Mouse (Mus musculus) stomach, embryonic 16.5 days (tissue): ENCODE results near the gene Foxp1. TPM values are rescaled to one million over a fixed set of nuclear protein-coding genes. Genes with fewer than 3 reads are reported as not detected.
A peak's percentile ranks its signal among the peaks of the same experiment; 100 is the strongest.

Experiments used
- ATAC-seq: fragments of 200-750 bp; cut with Nextera tagmentation; 2 replicates; pipeline ENCODE4 v1.8.0; 2017; ENCODE audit warnings: moderate number of reproducible peaks, moderate TSS enrichment; ENCODE audit not compliant: insufficient read depth, low FRiP score
- H3K27ac ChIP-seq: fragments of 300-500 bp; sonication (generic); 2 replicates; pipeline ENCODE4 v1.5.1; 2014; ENCODE audit warnings: low read length
- H3K27me3 ChIP-seq: fragments of 300-500 bp; sonication (generic); 2 replicates; pipeline ENCODE4 v1.6.1; 2014; ENCODE audit warnings: low read length, control low read depth, mixed read lengths; ENCODE audit not compliant: control insufficient read depth, insufficient read depth
- H3K36me3 ChIP-seq: fragments of 300-500 bp; sonication (generic); 2 replicates; pipeline ENCODE4 v1.6.1; 2014; ENCODE audit warnings: low read length; ENCODE audit not compliant: control insufficient read depth, insufficient read depth
- H3K4me1 ChIP-seq: fragments of 300-500 bp; sonication (generic); 2 replicates; pipeline ENCODE4 v1.6.1; 2014; ENCODE audit warnings: low read length, control low read depth, mixed read lengths; ENCODE audit not compliant: control insufficient read depth, insufficient read depth
- H3K4me2 ChIP-seq: fragments of 300-500 bp; sonication (generic); 2 replicates; pipeline ENCODE4 v1.6.1; 2014; ENCODE audit warnings: low read depth, low read length, mixed read lengths
- H3K4me3 ChIP-seq: fragments of 300-500 bp; sonication (generic); replicated peaks from 2 replicates; pipeline ENCODE4 v1.5.1; 2014; ENCODE audit warnings: mild to moderate bottlenecking, low read length
- H3K9ac ChIP-seq: fragments of 300-500 bp; sonication (generic); 2 replicates; pipeline ENCODE4 v1.6.1; 2014; ENCODE audit warnings: low read length
- H3K9me3 ChIP-seq: fragments of 300-500 bp; sonication (generic); replicated peaks from 2 replicates; pipeline ENCODE4 v1.6.1; 2016; ENCODE audit warnings: low read length, control low read depth; ENCODE audit not compliant: control insufficient read depth
- whole genome bisulfite sequencing: fragments of 180-500 bp; shearing (Covaris S2); extraction: QIAGEN DNeasy Blood & Tissue Kit; methylation state at CpG from one replicate; pipeline ENCODE4 v1.1.7; 2014; 5-methylcytosine and 5-hydroxymethylcytosine counted together
- polyA plus RNA-seq: library from polyadenylated mRNA; unstranded; fragments of >200 nt; fragmentation: Nextera tagmentation; extraction: Ambion mirVana; gene quantifications from 2 replicates; pipeline ENCODE4 v1.2.1, GENCODE M21; 2015

Foxp1 gene
- polyA plus RNA-seq, 1 experiment from 2014 or later, result 108 TPM

DNA sequence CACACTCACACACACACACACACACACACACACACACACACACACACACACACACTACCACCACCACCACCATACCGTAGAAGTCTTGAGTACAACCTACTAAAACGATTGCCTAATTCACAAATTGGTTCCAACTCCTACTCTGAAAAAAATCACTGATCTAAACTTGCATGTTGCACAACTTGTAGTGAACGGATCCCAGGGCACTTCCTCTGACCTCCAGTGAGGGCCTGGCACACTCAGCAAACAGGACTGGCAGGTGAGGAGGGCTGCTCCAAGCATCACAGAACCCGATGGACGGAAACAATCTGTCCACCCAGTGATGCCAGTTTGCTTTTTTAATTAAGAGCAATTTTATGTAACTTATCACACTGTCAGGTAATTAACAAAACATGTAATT, 269.7 kb downstream of the Foxp1 start:
- H3K9ac ChIP-seq, result no peak overlapping the region
- whole genome bisulfite sequencing, result 70% methylated on average over 5 of the region's 5 CpGs

DNA sequence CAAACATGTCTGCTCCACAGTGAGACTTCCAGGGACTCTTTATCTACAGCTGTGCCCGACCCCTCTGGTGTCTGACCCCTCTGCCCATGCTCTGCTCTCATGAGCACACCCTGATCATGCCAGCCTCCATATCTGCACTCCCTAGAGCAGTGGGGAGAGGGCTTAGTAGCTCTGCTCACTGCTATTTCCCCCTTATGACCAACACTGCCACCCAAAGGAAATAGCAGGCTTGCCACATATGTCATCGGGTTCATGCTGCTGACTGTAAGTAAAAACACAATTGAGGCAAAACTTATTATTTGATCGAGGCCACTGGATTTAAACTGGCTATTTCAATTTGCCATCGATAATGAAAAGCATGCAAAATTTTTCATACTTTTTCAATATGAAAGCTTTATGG, 270.6 kb downstream of the Foxp1 start:
- Histone ChIP-seq H3K36me3 (no peaks in the 10 kb centered on the region), H3K4me2 (no peak overlapping the region), H3K9me3 (no peaks in the 10 kb centered on the region), H3K9ac (no peak overlapping the region), H3K4me3 (no peak overlapping the region), H3K27me3 (no peaks in the 10 kb centered on the region), H3K27ac (no peak overlapping the region), H3K4me1 (no peaks in the 10 kb centered on the region)
- WGBS, result 85% methylated on average over 4 of the region's 4 CpGs
- ATAC-seq, result 0 out of 2 replicates have a peak, but pooled peaks have one; percentile 47

More for the DNA sequence above, 269.7 kb downstream of the Foxp1 start:
- no peaks in the 10 kb centered on the region for H3K27me3 ChIP-seq
- H3K27ac ChIP-seq, result peak overlapping the region; percentile 8; the same call in 1 of the 2 replicates
- H3K4me3 ChIP-seq, result no peak overlapping the region
- no peak for ATAC-seq
- no peaks in the 10 kb centered on the region for H3K36me3 ChIP-seq
- no peaks in the 10 kb centered on the region for H3K9me3 ChIP-seq
- H3K4me1 ChIP-seq, result no peaks in the 10 kb centered on the region
- H3K4me2 ChIP-seq, result no peak overlapping the region

DNA sequence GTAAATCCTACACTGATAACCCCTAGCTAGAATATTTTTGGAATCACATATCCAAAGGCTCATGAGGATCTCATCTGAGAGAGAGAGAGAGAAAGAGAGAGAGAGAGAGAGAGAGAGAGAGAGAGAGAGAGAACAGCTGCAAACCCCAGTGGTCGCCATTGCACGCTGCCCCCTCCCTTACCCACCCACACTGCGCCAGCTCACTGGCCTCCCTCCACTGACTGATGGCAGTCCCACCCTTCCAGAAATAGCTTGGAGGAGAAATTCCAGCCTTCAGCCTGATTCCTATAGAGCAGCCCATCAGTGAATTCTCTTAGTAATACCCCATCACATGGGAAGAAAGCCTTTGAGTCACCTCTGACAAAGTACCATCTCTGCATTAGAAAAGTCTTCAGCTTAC, 271.3 kb downstream of the Foxp1 start:
- ATAC-seq, result no peak
- H3K9ac ChIP-seq, result no peak overlapping the region
- no peaks in the 10 kb centered on the region for H3K9me3 ChIP-seq
- H3K27ac ChIP-seq, result no peak overlapping the region
- WGBS, result 77% methylated on average over 3 of the region's 3 CpGs
- H3K4me2 ChIP-seq, result no peak overlapping the region
- H3K36me3 ChIP-seq, result no peaks in the 10 kb centered on the region
- H3K4me1 ChIP-seq, result no peaks in the 10 kb centered on the region
- no peak overlapping the region for H3K4me3 ChIP-seq
- no peaks in the 10 kb centered on the region for H3K27me3 ChIP-seq

DNA sequence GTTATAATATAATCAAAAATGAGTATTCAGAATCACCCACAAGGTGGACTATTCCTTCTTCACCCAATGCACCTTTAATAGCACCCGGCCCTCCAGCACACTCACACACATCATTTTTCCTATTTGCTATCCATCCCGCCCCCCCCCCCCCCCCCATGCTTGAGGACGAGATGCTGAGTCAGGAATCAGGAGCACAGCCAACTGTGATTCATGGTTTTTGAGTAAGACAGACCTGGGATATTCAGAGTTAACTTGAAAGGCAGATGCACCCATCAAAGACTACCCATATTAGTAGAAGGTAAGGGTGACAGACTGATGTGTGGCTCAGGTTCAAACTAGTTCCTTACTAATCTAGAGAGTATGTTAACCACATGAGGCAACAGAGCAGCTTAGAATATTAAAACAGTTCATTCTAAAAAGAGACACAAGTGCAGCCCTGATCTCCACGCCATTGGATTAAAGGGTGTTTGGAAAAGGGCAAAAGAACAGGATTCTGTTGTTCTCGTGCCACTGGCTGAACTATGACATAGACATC, 273.0 kb downstream of the Foxp1 start:
- no peak overlapping the region for H3K27ac ChIP-seq
- H3K9me3 ChIP-seq, result no peaks in the 10 kb centered on the region
- ATAC-seq, result no peak
- WGBS, result 77% methylated on average over 5 of the region's 5 CpGs
- no peaks in the 10 kb centered on the region for H3K36me3 ChIP-seq
- H3K27me3 ChIP-seq, result no peaks in the 10 kb centered on the region
- no peak overlapping the region for H3K9ac ChIP-seq
- H3K4me3 ChIP-seq, result no peak overlapping the region
- H3K4me1 ChIP-seq, result no peaks in the 10 kb centered on the region
- H3K4me2 ChIP-seq, result no peak overlapping the region

DNA sequence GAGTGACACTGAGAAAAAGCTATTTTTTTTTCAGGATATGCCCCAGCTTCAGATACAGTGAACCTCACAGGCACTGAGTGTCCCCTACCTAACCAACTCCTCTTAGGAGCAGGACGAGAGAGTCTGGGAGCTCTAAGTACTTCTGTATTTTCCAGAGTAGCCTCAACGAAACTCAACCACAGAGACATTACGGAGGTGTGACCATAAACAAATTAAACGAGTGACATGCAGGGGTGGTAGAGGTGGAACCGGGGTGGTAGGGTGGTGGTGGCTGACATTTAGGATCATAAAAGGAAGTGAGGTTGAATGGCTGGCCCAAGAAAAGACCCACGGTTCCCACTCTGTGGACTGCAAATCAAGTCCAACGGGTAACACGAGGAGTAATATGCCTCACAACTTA, 274.1 kb downstream of the Foxp1 start:
- Histone ChIP-seq H3K4me3 (no peak overlapping the region), H3K9ac (no peak overlapping the region), H3K27me3 (no peaks in the 10 kb centered on the region), H3K4me2 (no peak overlapping the region), H3K9me3 (no peaks in the 10 kb centered on the region), H3K36me3 (no peaks in the 10 kb centered on the region), H3K27ac (no peak overlapping the region), H3K4me1 (no peaks in the 10 kb centered on the region)
- 74% methylated on average over 8 of the region's 8 CpGs for WGBS
- ATAC-seq, result no peak

DNA sequence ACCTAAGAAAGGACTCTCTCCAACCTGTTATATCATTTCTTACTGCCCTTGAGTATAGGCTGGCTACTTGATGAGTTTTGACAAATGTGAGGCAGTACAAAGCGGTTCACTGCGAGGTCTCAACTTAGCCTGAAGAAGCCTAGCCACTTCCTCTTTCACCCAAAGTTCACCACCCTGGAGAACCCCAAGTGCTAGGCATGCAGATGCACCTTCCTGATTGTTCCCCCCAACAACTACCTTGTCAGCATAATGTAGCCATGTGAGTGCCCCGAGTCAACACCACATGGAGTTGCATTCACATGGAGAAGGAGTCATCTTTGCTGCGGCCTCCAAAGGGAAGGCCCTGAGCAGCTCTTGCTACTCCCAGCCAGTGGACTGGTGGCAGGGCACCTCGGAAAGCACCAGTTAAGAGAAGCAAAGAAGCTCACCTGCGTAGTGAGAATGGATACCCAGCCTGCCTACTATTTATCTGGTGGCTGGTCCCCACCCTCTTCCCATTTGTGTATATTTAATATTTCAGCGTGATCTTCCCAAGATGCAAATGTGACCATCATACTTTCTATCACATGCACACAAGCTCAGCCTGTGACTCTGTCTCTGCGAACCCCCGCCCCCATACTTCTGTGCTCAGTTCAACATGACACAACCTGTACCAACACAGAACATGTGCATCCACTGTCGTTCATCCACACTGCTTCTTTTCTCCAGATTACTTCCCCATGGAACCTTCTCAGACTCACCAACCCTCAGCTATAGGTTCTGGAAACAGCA, 280.7 kb downstream of the Foxp1 start:
- no peaks in the 10 kb centered on the region for H3K4me1 ChIP-seq
- WGBS, result 90% methylated on average over 10 of the region's 10 CpGs
- H3K27ac ChIP-seq, result peak overlapping the region; percentile 62; the same call in 1 of the 2 replicates
- no peak overlapping the region for H3K9ac ChIP-seq
- no peak for ATAC-seq
- H3K27me3 ChIP-seq, result no peaks in the 10 kb centered on the region
- no peak overlapping the region for H3K4me3 ChIP-seq
- no peaks in the 10 kb centered on the region for H3K36me3 ChIP-seq
- H3K4me2 ChIP-seq, result no peak overlapping the region
- no peaks in the 10 kb centered on the region for H3K9me3 ChIP-seq

DNA sequence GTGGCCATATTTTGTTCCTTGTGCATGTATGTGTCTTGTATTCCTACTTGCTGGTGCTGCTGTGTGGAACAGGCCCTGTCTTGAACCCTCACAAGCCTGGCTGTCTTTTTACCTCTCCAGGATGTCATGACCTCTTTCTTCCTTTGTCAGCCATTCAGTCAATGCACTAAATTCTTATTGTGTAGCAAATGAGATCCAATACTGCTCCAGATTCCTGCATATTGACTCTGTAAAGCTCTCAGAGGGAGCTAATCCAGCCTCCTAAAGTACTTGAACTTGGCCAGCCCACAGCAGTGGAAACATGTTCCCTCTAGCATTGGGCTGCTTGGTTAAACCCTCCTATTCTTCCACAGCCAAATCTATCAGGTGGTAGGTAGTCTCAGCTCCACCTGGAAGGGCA, 281.8 kb downstream of the Foxp1 start:
- Histone ChIP-seq H3K4me1 (no peaks in the 10 kb centered on the region), H3K4me2 (no peak overlapping the region), H3K9me3 (no peaks in the 10 kb centered on the region), H3K36me3 (no peaks in the 10 kb centered on the region), H3K9ac (no peak overlapping the region), H3K4me3 (no peak overlapping the region), H3K27ac (no peak overlapping the region), H3K27me3 (no peaks in the 10 kb centered on the region)
- ATAC-seq, result no peak

DNA sequence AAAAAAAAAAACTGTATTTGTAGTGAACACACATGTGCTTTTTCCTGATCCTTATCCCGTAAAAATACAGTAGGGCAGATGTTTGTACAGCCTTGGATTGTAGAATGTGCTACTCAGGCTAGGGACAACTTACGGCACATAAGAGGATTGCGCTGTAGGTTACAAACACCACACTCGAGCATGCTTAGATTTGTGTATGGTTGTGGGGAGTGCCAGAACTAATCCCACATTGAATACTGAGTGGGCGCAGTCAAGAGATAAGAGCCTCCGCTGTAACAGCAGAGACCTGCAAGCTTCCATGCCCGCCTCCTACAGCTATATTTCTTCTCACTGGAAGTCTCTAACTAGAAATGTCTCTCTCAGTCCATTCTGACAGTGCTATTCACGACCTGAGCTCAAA, 286.9 kb downstream of the Foxp1 start:
- 61% methylated on average over 8 of the region's 8 CpGs for WGBS
- H3K4me1 ChIP-seq, result no peaks in the 10 kb centered on the region
- peak overlapping the region; percentile 21; the same call in 1 of the 2 replicates for H3K27ac ChIP-seq
- no peak overlapping the region for H3K4me2 ChIP-seq
- no peaks in the 10 kb centered on the region for H3K36me3 ChIP-seq
- no peaks in the 10 kb centered on the region for H3K9me3 ChIP-seq
- H3K27me3 ChIP-seq, result no peaks in the 10 kb centered on the region
- no peak overlapping the region for H3K9ac ChIP-seq
- no peak overlapping the region for H3K4me3 ChIP-seq
- ATAC-seq, result no peak; the same call in 1 of the 2 replicates

DNA sequence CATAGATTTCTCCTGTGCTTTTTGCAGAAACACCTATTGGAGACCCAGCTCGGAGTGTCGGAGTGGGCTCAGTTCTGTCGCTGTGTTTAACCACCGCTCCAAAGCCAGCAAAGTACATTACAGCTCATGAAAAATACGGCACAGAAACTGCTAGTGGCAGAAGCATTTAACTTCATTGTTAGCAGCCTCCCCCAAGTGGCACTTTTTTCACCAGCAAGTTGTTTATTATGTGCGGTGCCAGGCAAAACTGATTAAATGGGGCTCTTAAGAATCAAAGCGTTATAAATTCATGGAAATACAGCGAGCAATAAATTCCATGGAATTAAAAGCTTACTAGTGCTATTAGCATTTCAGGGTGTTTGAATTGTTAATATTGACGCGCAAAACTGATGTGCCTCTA, 289.1 kb downstream of the Foxp1 start:
- 83% methylated on average over 10 of the region's 10 CpGs for WGBS
- no peak overlapping the region for H3K4me2 ChIP-seq
- no peaks in the 10 kb centered on the region for H3K4me1 ChIP-seq
- no peak overlapping the region for H3K4me3 ChIP-seq
- no peaks in the 10 kb centered on the region for H3K9me3 ChIP-seq
- no peaks in the 10 kb centered on the region for H3K27me3 ChIP-seq
- H3K9ac ChIP-seq, result no peak overlapping the region
- H3K27ac ChIP-seq, result no peak overlapping the region
- no peaks in the 10 kb centered on the region for H3K36me3 ChIP-seq
- ATAC-seq, result no peak
